Mouse (Mus musculus): ENCODE results near the gene Hist1h2ak. TPM values are rescaled to one million over a fixed set of nuclear protein-coding genes. Genes with fewer than 3 reads are reported as not detected.
A peak's percentile ranks its signal among the peaks of the same experiment; 100 is the strongest.
"Not testable (repeated sequence)": the region's sequence is repeated elsewhere in the genome, so short reads cannot be mapped to it uniquely, and the experiment has no call there.

Hist1h2ak gene
- polyA plus RNA-seq, 1 experiment from 2014 or later = 19.9 TPM

DNA sequence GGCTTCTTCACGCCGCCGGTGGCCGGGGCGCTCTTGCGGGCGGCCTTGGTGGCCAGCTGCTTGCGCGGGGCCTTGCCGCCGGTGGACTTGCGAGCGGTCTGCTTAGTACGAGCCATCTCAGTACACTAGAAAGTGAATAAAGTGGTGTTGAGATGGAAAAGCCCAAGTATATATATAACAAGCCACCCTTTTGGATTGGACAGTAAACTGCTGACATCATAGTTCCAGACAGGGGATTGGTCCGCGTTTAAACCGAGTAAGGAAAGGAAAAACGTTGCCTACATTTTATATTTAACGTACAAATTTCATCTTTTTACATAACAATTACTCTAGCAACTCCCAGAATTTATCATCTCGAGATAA lies 29.6 kb upstream of the Hist1h2ak start, which contains the start of gene Hist1h3i:
Gene Hist1h3i, minus strand, starts transcription at position 116 of the 363 bp plus-strand sequence.
- Histone ChIP-seq H3K9me3 (replicated peaks) (no peaks in the 10 kb centered on the region), H3K4me3 (peak within 1 kb of the TSS; percentile 59), H3K27ac (replicated peaks) (peak within 1 kb of the TSS; percentile 97), H3K36me3 (no peaks in the 10 kb centered on the region), H3K4me1 (peaks cover 58% of the 10 kb centered on the region), H3K27me3 (ENCODE audit: low read depth, poor library complexity, severe bottlenecking) (no peaks in the 10 kb centered on the region)
- under 1% methylated on average over 17 of the region's 20 CpGs for WGBS
- DNase-seq (ENCODE audit: low spot score) = peak; percentile 59

- Histone ChIP-seq H3K4me1 (peaks cover 59% of the 10 kb centered on the region), H3K4me3 (peak overlapping the region; percentile 59), H3K27ac (replicated peaks) (peak overlapping the region; percentile 97)
- not testable (repeated sequence) for H3K36me3 ChIP-seq; H3K27me3 ChIP-seq (ENCODE audit: low read depth, poor library complexity, severe bottlenecking); H3K9me3 ChIP-seq (replicated peaks)
- DNase-seq (ENCODE audit: low spot score) = peak; percentile 58
- WGBS = 1% methylated on average over 19 of the region's 35 CpGs
Observed at GRCm38 (mm10) chr13:21782361-21783254, 29.0 kb upstream of the Hist1h2ak start.

DNA sequence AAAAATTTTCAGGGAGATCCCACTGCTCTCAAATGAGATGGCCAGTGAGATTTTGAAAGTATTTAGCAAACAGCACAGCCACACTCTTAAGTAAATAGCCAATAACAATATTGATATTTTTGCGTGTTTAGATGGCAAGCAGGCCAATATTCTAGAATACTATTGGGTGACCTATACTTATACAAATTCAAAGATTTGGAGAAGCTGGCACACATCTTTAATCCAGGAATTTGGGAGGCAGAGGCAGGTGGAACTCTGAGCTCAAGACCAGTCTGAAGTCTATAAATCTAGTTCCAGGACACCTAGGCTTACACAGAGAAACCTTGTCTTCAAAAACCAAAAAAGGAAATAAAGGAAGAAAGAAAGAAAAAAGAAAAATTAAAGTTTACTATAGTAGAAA lies 28.0 kb upstream of the Hist1h2ak start:
- no peak for DNase-seq (ENCODE audit: low spot score)
- Histone ChIP-seq H3K4me1 (peaks cover 62% of the 10 kb centered on the region), H3K27ac (replicated peaks) (peak overlapping the region; percentile 97), H3K27me3 (ENCODE audit: low read depth, poor library complexity, severe bottlenecking) (no peaks in the 10 kb centered on the region), H3K9me3 (replicated peaks) (no peaks in the 10 kb centered on the region), H3K36me3 (no peaks in the 10 kb centered on the region), H3K4me3 (no peak overlapping the region; the same call in 1 of the 2 replicates)
- WGBS = 91% methylated on average over 1 of the region's 1 CpGs

DNA sequence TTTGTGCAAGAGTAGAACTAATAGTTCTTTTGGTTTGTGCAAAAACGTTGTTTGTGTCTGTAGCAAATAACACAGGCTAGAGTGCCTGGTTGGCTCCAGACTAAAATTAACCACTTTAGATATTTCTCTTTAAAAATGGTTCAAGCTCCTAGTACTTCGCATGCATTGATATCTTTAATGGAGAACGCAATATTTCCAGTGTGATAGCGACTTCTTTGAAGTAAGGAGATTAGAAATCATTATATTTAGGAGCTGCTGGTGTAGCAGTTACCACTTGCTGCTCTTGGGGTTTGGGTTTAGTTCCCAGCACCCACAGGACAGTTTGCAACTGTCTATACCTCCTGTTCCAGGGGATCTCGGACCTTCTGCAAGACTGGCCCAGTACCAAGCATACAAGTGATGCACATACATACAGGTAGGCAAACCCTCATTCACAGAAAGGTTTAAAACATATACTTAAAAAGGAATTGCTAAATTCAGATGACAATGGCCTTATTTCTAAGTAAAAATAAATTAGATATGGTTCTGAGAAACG lies 27.5 kb upstream of the Hist1h2ak start:
- Histone ChIP-seq H3K36me3 (no peaks in the 10 kb centered on the region), H3K27me3 (ENCODE audit: low read depth, poor library complexity, severe bottlenecking) (no peaks in the 10 kb centered on the region), H3K9me3 (replicated peaks) (no peaks in the 10 kb centered on the region), H3K4me1 (peaks cover 56% of the 10 kb centered on the region), H3K4me3 (peak overlapping the region; percentile 76), H3K27ac (replicated peaks) (peak overlapping the region; percentile 97)
- WGBS = 43% methylated on average over 6 of the region's 6 CpGs
- no peak for DNase-seq (ENCODE audit: low spot score)

- DNase-seq (ENCODE audit: low spot score) = peak; percentile 82
- Histone ChIP-seq H3K36me3 (no peaks in the 10 kb centered on the region), H3K27me3 (ENCODE audit: low read depth, poor library complexity, severe bottlenecking) (no peaks in the 10 kb centered on the region), H3K27ac (replicated peaks) (peak within 1 kb of the TSS; percentile 97), H3K9me3 (replicated peaks) (no peaks in the 10 kb centered on the region), H3K4me3 (peak within 1 kb of the TSS; percentile 76), H3K4me1 (peaks cover 46% of the 10 kb centered on the region)
- WGBS = under 1% methylated on average over 44 of the region's 44 CpGs
Observed at GRCm38 (mm10) chr13:21779767-21780731, 26.4 kb upstream of the Hist1h2ak start, which contains the start of gene Hist1h1b. Gene Hist1h1b, minus strand, starts transcription at chr13:21780625.

- peak overlapping the region; percentile 97 for H3K27ac ChIP-seq (replicated peaks)
- 8% methylated on average over 33 of the region's 33 CpGs for WGBS
- peak overlapping the region; percentile 76 for H3K4me3 ChIP-seq
- peak; percentile 73 for DNase-seq (ENCODE audit: low spot score)
- H3K9me3 ChIP-seq (replicated peaks) = no peaks in the 10 kb centered on the region
- H3K27me3 ChIP-seq (ENCODE audit: low read depth, poor library complexity, severe bottlenecking) = no peaks in the 10 kb centered on the region
- H3K36me3 ChIP-seq = peaks cover 2% of the 10 kb centered on the region; the same call in 1 of the 2 replicates
- H3K4me1 ChIP-seq = peaks cover 41% of the 10 kb centered on the region
Observed at GRCm38 (mm10) chr13:21778814-21779766, 25.5 kb upstream of the Hist1h2ak start.

- WGBS = 80% methylated on average over 1 of the region's 1 CpGs
- peaks cover 40% of the 10 kb centered on the region for H3K4me1 ChIP-seq
- H3K4me3 ChIP-seq = peak overlapping the region; percentile 59
- H3K9me3 ChIP-seq (replicated peaks) = no peaks in the 10 kb centered on the region
- no peak for DNase-seq (ENCODE audit: low spot score)
- peak overlapping the region; percentile 86 for H3K27ac ChIP-seq (replicated peaks)
- no peaks in the 10 kb centered on the region for H3K27me3 ChIP-seq (ENCODE audit: low read depth, poor library complexity, severe bottlenecking)
- no peaks in the 10 kb centered on the region for H3K36me3 ChIP-seq
Observed at GRCm38 (mm10) chr13:21755707-21756106, 2.1 kb upstream of the Hist1h2ak start.

DNA sequence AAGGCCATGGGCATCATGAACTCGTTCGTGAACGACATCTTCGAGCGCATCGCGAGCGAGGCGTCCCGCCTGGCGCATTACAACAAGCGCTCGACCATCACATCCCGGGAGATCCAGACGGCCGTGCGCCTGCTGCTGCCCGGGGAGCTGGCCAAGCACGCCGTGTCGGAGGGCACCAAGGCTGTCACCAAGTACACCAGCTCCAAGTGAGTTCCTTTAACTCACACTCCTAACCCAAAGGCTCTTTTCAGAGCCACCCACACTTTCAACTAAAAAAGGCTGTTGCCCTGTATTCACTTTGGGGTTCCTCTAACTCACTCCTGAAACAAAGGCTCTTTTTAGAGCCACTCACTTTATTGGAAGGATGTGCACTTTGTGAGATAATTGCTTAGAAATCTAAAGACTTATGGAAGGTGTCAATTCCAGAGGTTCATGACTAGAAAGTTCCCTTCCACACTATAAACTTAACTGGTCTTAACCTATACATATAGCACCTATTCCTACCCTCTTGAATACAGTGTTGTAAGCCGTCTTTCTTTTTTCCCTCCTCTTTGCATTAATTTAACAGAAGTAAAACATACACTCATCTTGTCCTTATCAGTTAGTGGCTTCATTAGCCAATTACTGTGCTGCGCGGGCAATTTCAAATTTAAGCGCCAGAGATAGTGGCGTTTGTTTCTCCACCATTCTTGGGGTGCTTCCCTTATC lies 821 bp upstream of the Hist1h2ak start:
- H3K27ac ChIP-seq (replicated peaks) = peak overlapping the region; percentile 91
- H3K27me3 ChIP-seq (ENCODE audit: low read depth, poor library complexity, severe bottlenecking); H3K36me3 ChIP-seq; H3K9me3 ChIP-seq (replicated peaks): not testable (repeated sequence)
- H3K4me3 ChIP-seq = peak overlapping the region; percentile 59
- DNase-seq (ENCODE audit: low spot score) = peak; percentile 47
- 2% methylated on average over 11 of the region's 26 CpGs for WGBS
- peaks cover 42% of the 10 kb centered on the region for H3K4me1 ChIP-seq

DNA sequence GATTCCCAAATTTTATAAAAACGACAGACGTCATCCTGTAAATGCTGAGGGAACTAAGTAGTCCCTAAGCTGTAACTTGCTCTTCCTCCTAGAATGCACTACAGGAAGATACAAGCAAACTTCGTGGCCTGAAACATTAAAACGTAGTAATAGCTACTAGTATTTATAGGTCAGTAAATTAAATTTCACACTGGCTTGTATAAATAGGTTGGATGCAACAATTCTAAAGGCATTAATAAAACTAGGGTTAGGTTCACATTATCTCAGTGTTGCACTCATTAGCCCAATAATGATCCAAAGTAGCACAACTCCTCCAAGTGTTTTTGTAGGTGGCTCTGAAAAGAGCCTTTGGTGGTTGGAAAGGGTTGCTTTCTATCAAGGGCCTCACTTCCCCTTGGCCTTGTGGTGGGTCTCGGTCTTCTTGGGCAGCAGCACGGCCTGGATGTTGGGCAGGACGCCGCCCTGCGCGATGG lies 540 bp downstream of the Hist1h2ak start:
- Histone ChIP-seq H3K4me3 (peak overlapping the region; percentile 58), H3K27me3 (ENCODE audit: low read depth, poor library complexity, severe bottlenecking) (no peaks in the 10 kb centered on the region), H3K27ac (replicated peaks) (peak overlapping the region; percentile 91), H3K9me3 (replicated peaks) (no peaks in the 10 kb centered on the region), H3K36me3 (no peaks in the 10 kb centered on the region), H3K4me1 (peaks cover 54% of the 10 kb centered on the region)
- no peak for DNase-seq (ENCODE audit: low spot score)
- WGBS = 5% methylated on average over 10 of the region's 10 CpGs

DNA sequence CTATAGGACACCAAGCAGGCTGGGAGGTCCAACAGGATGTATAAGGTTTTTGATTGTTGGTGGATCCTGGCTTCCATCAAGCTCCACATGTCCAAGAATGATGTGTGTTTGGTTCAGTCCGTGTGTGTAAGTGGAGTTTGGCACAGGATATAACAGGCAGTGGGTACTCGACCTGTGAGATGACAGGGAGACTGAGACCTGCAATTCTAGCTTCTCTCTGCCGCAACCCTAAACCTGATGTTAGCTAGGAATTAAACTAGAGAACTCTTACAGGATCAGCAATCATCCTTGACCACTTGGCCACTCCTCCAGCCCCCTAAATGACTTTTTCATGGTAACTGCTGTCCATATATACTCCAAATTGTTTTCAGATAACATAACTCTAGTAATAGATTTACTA lies 1.3 kb downstream of the Hist1h2ak start:
- peaks cover 59% of the 10 kb centered on the region for H3K4me1 ChIP-seq
- H3K27ac ChIP-seq (replicated peaks) = peak overlapping the region; percentile 91
- peak overlapping the region; percentile 58 for H3K4me3 ChIP-seq
- no peaks in the 10 kb centered on the region for H3K36me3 ChIP-seq
- no peaks in the 10 kb centered on the region for H3K27me3 ChIP-seq (ENCODE audit: low read depth, poor library complexity, severe bottlenecking)
- peak; percentile 33 for DNase-seq (ENCODE audit: low spot score)
- WGBS = 50% methylated on average over 3 of the region's 3 CpGs
- H3K9me3 ChIP-seq (replicated peaks) = no peaks in the 10 kb centered on the region

- WGBS = 78% methylated on average over 3 of the region's 3 CpGs
- Histone ChIP-seq H3K27ac (replicated peaks) (peak overlapping the region; percentile 91), H3K4me3 (peak overlapping the region; percentile 58; the same call in 1 of the 2 replicates), H3K9me3 (replicated peaks) (no peaks in the 10 kb centered on the region), H3K36me3 (no peaks in the 10 kb centered on the region), H3K4me1 (peaks cover 60% of the 10 kb centered on the region), H3K27me3 (ENCODE audit: low read depth, poor library complexity, severe bottlenecking) (no peaks in the 10 kb centered on the region)
- peak; percentile 20 for DNase-seq (ENCODE audit: low spot score)
Observed at GRCm38 (mm10) chr13:21751827-21752226, 1.8 kb downstream of the Hist1h2ak start.
